Mouse (Mus musculus): Measurements from ENCODE around the gene Tbccd1. TPM values are rescaled to one million over a fixed set of nuclear protein-coding genes. Genes with fewer than 3 reads are reported as not detected.

Gene Tbccd1
- polyA plus RNA-seq, 1 experiment from 2014 or later: 28.1 TPM

- H3K9ac ChIP-seq: no peak overlapping the region
- H3K4me1 ChIP-seq: no peaks in the 10 kb centered on the region
- WGBS: 12% methylated on average over 17 of the region's 17 CpGs
- H3K4me3 ChIP-seq (replicated peaks): no peak overlapping the region
- H3K27me3 ChIP-seq: no peaks in the 10 kb centered on the region
- no peaks in the 10 kb centered on the region for H3K9me3 ChIP-seq (replicated peaks)
- H3K36me3 ChIP-seq: no peaks in the 10 kb centered on the region
- peak overlapping the region; percentile 44 for H3K4me2 ChIP-seq (replicated peaks)
- ATAC-seq (ENCODE audit: insufficient number of reproducible peaks, low FRiP score, low TSS enrichment, low read depth): no peak
- H3K27ac ChIP-seq (replicated peaks): no peak overlapping the region
These were observed 49.9 kb downstream of the Tbccd1 start for GRCm38 (mm10) chr16:22807468-22808070.

- no peak overlapping the region for H3K27ac ChIP-seq (replicated peaks)
- ATAC-seq (ENCODE audit: insufficient number of reproducible peaks, low FRiP score, low TSS enrichment, low read depth): no peak
- H3K9ac ChIP-seq: no peak overlapping the region
- H3K4me2 ChIP-seq (replicated peaks): no peak overlapping the region
- WGBS: 75% methylated on average over 7 of the region's 7 CpGs
- H3K4me1 ChIP-seq: no peaks in the 10 kb centered on the region
- H3K27me3 ChIP-seq: no peaks in the 10 kb centered on the region
- H3K4me3 ChIP-seq (replicated peaks): no peak overlapping the region
- H3K9me3 ChIP-seq (replicated peaks): no peaks in the 10 kb centered on the region
- H3K36me3 ChIP-seq: no peaks in the 10 kb centered on the region
These were observed 54.7 kb downstream of the Tbccd1 start for GRCm38 (mm10) chr16:22802786-22803185.

- Histone ChIP-seq H3K9ac (no peak overlapping the region), H3K4me3 (replicated peaks) (no peak overlapping the region), H3K27ac (replicated peaks) (no peak overlapping the region), H3K36me3 (no peaks in the 10 kb centered on the region), H3K9me3 (replicated peaks) (no peaks in the 10 kb centered on the region), H3K27me3 (no peaks in the 10 kb centered on the region), H3K4me1 (no peaks in the 10 kb centered on the region), H3K4me2 (replicated peaks) (no peak overlapping the region)
- WGBS: 30% methylated on average over 5 of the region's 5 CpGs
- no peak for ATAC-seq (ENCODE audit: insufficient number of reproducible peaks, low FRiP score, low TSS enrichment, low read depth)
These were observed 56.7 kb downstream of the Tbccd1 start for GRCm38 (mm10) chr16:22800849-22801109.

- ATAC-seq (ENCODE audit: insufficient number of reproducible peaks, low FRiP score, low TSS enrichment, low read depth): no peak
These were observed 57.2 kb downstream of the Tbccd1 start for GRCm38 (mm10) chr16:22800026-22800848.

GRCm38 (mm10) chr16:22798520-22798919, 58.9 kb downstream of the Tbccd1 start:
- no peak for ATAC-seq (ENCODE audit: insufficient number of reproducible peaks, low FRiP score, low TSS enrichment, low read depth)
- WGBS: 67% methylated on average over 3 of the region's 3 CpGs
- no peak overlapping the region for H3K4me3 ChIP-seq (replicated peaks)
- H3K36me3 ChIP-seq: no peaks in the 10 kb centered on the region
- H3K27me3 ChIP-seq: no peaks in the 10 kb centered on the region
- no peaks in the 10 kb centered on the region for H3K4me1 ChIP-seq
- H3K4me2 ChIP-seq (replicated peaks): no peak overlapping the region
- no peak overlapping the region for H3K27ac ChIP-seq (replicated peaks)
- H3K9ac ChIP-seq: no peak overlapping the region
- H3K9me3 ChIP-seq (replicated peaks): no peaks in the 10 kb centered on the region

More at GRCm38 (mm10) chr16:22800026-22800848, 57.2 kb downstream of the Tbccd1 start:
- Histone ChIP-seq H3K36me3 (no peaks in the 10 kb centered on the region), H3K4me1 (no peaks in the 10 kb centered on the region), H3K27me3 (no peaks in the 10 kb centered on the region), H3K9me3 (replicated peaks) (no peaks in the 10 kb centered on the region), H3K4me3 (replicated peaks) (no peak overlapping the region), H3K4me2 (replicated peaks) (no peak overlapping the region), H3K27ac (replicated peaks) (no peak overlapping the region), H3K9ac (no peak overlapping the region)
- WGBS: 46% methylated on average over 6 of the region's 6 CpGs

GRCm38 (mm10) chr16:22797521-22797920, 59.9 kb downstream of the Tbccd1 start:
- ATAC-seq (ENCODE audit: insufficient number of reproducible peaks, low FRiP score, low TSS enrichment, low read depth): no peak
- H3K27ac ChIP-seq (replicated peaks): no peak overlapping the region
- H3K4me1 ChIP-seq: no peaks in the 10 kb centered on the region
- 81% methylated on average over 5 of the region's 5 CpGs for WGBS
- H3K27me3 ChIP-seq: no peaks in the 10 kb centered on the region
- H3K4me3 ChIP-seq (replicated peaks): no peak overlapping the region
- no peaks in the 10 kb centered on the region for H3K9me3 ChIP-seq (replicated peaks)
- no peak overlapping the region for H3K9ac ChIP-seq
- no peak overlapping the region for H3K4me2 ChIP-seq (replicated peaks)
- H3K36me3 ChIP-seq: no peaks in the 10 kb centered on the region

- H3K4me3 ChIP-seq (replicated peaks): no peak overlapping the region
- no peak overlapping the region for H3K4me2 ChIP-seq (replicated peaks)
- ATAC-seq (ENCODE audit: insufficient number of reproducible peaks, low FRiP score, low TSS enrichment, low read depth): no peak
- H3K27me3 ChIP-seq: no peaks in the 10 kb centered on the region
- no peaks in the 10 kb centered on the region for H3K9me3 ChIP-seq (replicated peaks)
- H3K4me1 ChIP-seq: no peaks in the 10 kb centered on the region
- H3K9ac ChIP-seq: no peak overlapping the region
- no peak overlapping the region for H3K27ac ChIP-seq (replicated peaks)
- H3K36me3 ChIP-seq: no peaks in the 10 kb centered on the region
- 81% methylated on average over 3 of the region's 3 CpGs for WGBS
These were observed 62.0 kb downstream of the Tbccd1 start for GRCm38 (mm10) chr16:22795497-22795896.

GRCm38 (mm10) chr16:22791235-22791634, 66.2 kb downstream of the Tbccd1 start:
- H3K9me3 ChIP-seq (replicated peaks): no peaks in the 10 kb centered on the region
- H3K27ac ChIP-seq (replicated peaks): no peak overlapping the region
- H3K9ac ChIP-seq: no peak overlapping the region
- 0 out of 2 replicates have a peak, but pooled peaks cover 5% of the 10 kb centered on the region for H3K4me1 ChIP-seq
- ATAC-seq (ENCODE audit: insufficient number of reproducible peaks, low FRiP score, low TSS enrichment, low read depth): no peak
- H3K4me2 ChIP-seq (replicated peaks): no peak overlapping the region
- 14% methylated on average over 2 of the region's 2 CpGs for WGBS
- H3K36me3 ChIP-seq: no peaks in the 10 kb centered on the region
- H3K4me3 ChIP-seq (replicated peaks): no peak overlapping the region
- no peaks in the 10 kb centered on the region for H3K27me3 ChIP-seq

GRCm38 (mm10) chr16:22789908-22790367, 67.5 kb downstream of the Tbccd1 start:
- Histone ChIP-seq H3K36me3 (no peaks in the 10 kb centered on the region), H3K27me3 (no peaks in the 10 kb centered on the region), H3K27ac (replicated peaks) (no peak overlapping the region), H3K9ac (no peak overlapping the region), H3K4me3 (replicated peaks) (no peak overlapping the region), H3K9me3 (replicated peaks) (no peaks in the 10 kb centered on the region), H3K4me1 (0 out of 2 replicates have a peak, but pooled peaks cover 5% of the 10 kb centered on the region), H3K4me2 (replicated peaks) (no peak overlapping the region)
- 64% methylated on average over 10 of the region's 10 CpGs for WGBS
- 0 out of 2 replicates have a peak, but pooled peaks have one; percentile 24 for ATAC-seq (ENCODE audit: insufficient number of reproducible peaks, low FRiP score, low TSS enrichment, low read depth)

GRCm38 (mm10) chr16:22782686-22783085, 74.8 kb downstream of the Tbccd1 start:
- H3K9me3 ChIP-seq (replicated peaks): no peaks in the 10 kb centered on the region
- no peak overlapping the region for H3K9ac ChIP-seq
- WGBS: 72% methylated on average over 5 of the region's 5 CpGs
- H3K27me3 ChIP-seq: no peaks in the 10 kb centered on the region
- no peaks in the 10 kb centered on the region for H3K36me3 ChIP-seq
- H3K27ac ChIP-seq (replicated peaks): no peak overlapping the region
- no peak overlapping the region for H3K4me2 ChIP-seq (replicated peaks)
- no peak overlapping the region for H3K4me3 ChIP-seq (replicated peaks)
- no peak for ATAC-seq (ENCODE audit: insufficient number of reproducible peaks, low FRiP score, low TSS enrichment, low read depth)
- no peaks in the 10 kb centered on the region for H3K4me1 ChIP-seq

GRCm38 (mm10) chr16:22779228-22779835, 78.1 kb downstream of the Tbccd1 start:
- Histone ChIP-seq H3K4me1 (no peaks in the 10 kb centered on the region), H3K4me2 (replicated peaks) (no peak overlapping the region), H3K4me3 (replicated peaks) (no peak overlapping the region), H3K9ac (no peak overlapping the region), H3K9me3 (replicated peaks) (no peaks in the 10 kb centered on the region), H3K27ac (replicated peaks) (no peak overlapping the region), H3K27me3 (no peaks in the 10 kb centered on the region), H3K36me3 (no peaks in the 10 kb centered on the region)
- no peak for ATAC-seq (ENCODE audit: insufficient number of reproducible peaks, low FRiP score, low TSS enrichment, low read depth)
- WGBS: 85% methylated on average over 3 of the region's 3 CpGs
